Mouse (Mus musculus) liver, adult 2 months (tissue): ENCODE results near the gene Trat1.

Experiments used
- CTCF ChIP-seq: fragments of 200-500 bp; IDR thresholded peaks from 2 replicates; pipeline ENCODE4 v1.5.1; 2011; ENCODE audit warnings: low read depth, low read length, control low read depth
- POLR2A ChIP-seq: fragments of 200-500 bp; IDR thresholded peaks from 2 replicates; pipeline ENCODE4 v1.6.1; 2011; ENCODE audit warnings: low read length, control low read depth; ENCODE audit not compliant: insufficient read depth; ENCODE audit errors: extremely low read depth

DNA sequence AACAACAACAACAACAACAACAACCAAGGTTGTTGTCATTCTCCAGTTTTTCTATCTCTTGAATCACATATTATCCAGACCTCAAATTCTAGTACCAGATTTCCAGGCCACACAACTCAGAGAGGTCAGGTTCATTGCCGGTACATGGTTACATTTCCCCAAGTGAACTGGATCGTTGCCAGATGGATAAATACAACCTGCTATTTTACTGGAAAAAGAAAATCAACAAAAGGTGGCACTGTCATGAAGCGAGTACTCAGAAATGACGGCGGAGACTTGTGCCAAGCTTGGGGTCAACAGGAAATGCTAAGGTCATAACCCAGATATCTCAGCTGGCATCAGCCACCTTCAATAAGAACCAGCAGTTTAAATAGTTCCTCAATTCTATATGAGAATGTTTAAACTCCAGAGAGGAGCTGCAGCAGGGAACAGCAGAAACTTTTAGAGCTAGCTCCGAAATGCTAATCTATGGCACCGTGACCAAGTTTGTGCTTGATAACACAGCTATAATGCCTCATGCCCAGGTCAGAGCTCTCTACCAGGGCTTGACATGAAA is 40.1 kb upstream of the Trat1 start:
- TF ChIP-seq CTCF (no peak), POLR2A (no peak)
